Mouse (Mus musculus) CH12.LX (cell line): ENCODE data around the gene Mrm3. TPM values are rescaled to one million over a fixed set of nuclear protein-coding genes. Genes with fewer than 3 reads are reported as not detected.
A peak's percentile ranks its signal among the peaks of the same experiment; 100 is the strongest.

Experiments used
- DNase-seq: peaks from one replicate; pipeline ENCODE4 v3.0.0-alpha.2; 2013; ENCODE audit errors: extremely low read depth
- H3K27ac ChIP-seq: 2 replicates; pipeline ENCODE4 v1.5.1; 2012; ENCODE audit warnings: low read depth, mild to moderate bottlenecking, control low read depth, moderate library complexity; ENCODE audit not compliant: insufficient read depth
- H3K27me3 ChIP-seq: replicated peaks from 2 replicates; pipeline ENCODE3; 2012; ENCODE audit warnings: inconsistent platforms
- H3K36me3 ChIP-seq, 2 experiments: replicated peaks in 1 of 2; 2 replicates each; pipeline versions ENCODE3 to v1.6.1; 2012; ENCODE audit warnings: inconsistent platforms in 1 of 2, low read length in 1 of 2, mild to moderate bottlenecking in 1 of 2, mixed read lengths in 1 of 2, moderate library complexity in 1 of 2; ENCODE audit not compliant: control insufficient read depth in 1 of 2, insufficient read depth in 1 of 2
- H3K4me1 ChIP-seq, 2 experiments: 2 replicates each; pipeline ENCODE4 v1.6.1; 2012; ENCODE audit warnings: inconsistent platforms in 1 of 2, moderate library complexity in 1 of 2; ENCODE audit not compliant: insufficient read depth in 2 of 2, control insufficient read depth in 1 of 2
- H3K4me2 ChIP-seq: 2 replicates; pipeline ENCODE4 v1.6.1; 2012; ENCODE audit warnings: low read depth, mild to moderate bottlenecking, control low read depth; ENCODE audit not compliant: poor library complexity, insufficient read depth, severe bottlenecking
- H3K4me3 ChIP-seq, 3 experiments: fragments of 150-350 bp in 1 of 3; sonication (generic) in 1 of 3; replicated peaks in 1 of 3; 2 replicates each; pipeline versions ENCODE3 to v1.5.1; 2011 to 2012; ENCODE audit warnings: low read depth in 2 of 3, low read length in 2 of 3, mild to moderate bottlenecking in 2 of 3, moderate library complexity in 2 of 3, control low read depth in 1 of 3, improper control_type of control experiment in 1 of 3, inconsistent platforms in 1 of 3, mixed read lengths in 1 of 3; ENCODE audit not compliant: poor library complexity in 1 of 3
- H3K79me2 ChIP-seq: replicated peaks from 2 replicates; pipeline ENCODE4 v1.6.1; 2012; ENCODE audit warnings: mild to moderate bottlenecking, moderate library complexity; ENCODE audit not compliant: control insufficient read depth, poor library complexity, insufficient read depth, severe bottlenecking; ENCODE audit errors: extremely low read depth
- H3K9ac ChIP-seq: 2 replicates; pipeline ENCODE4 v1.6.1; 2012; ENCODE audit warnings: low read depth, mild to moderate bottlenecking, control low read depth, moderate library complexity; ENCODE audit not compliant: insufficient read depth
- H3K9me3 ChIP-seq: replicated peaks from 2 replicates; pipeline ENCODE3; 2012; ENCODE audit warnings: low read length, inconsistent platforms, mixed read lengths
- CTCF ChIP-seq, 2 experiments: IDR thresholded peaks in 1 of 2; conservative IDR thresholded peaks in 1 of 2; 2 replicates each; pipeline ENCODE4 v1.5.1; 2011 to 2012; ENCODE audit warnings: low read depth in 2 of 2, low read length in 2 of 2, improper control_type of control experiment in 1 of 2, inconsistent platforms in 1 of 2, mild to moderate bottlenecking in 1 of 2, moderate library complexity in 1 of 2
- ELF1 ChIP-seq: IDR thresholded peaks from 2 replicates; pipeline ENCODE4 v1.6.1; 2014; ENCODE audit warnings: low read depth, mild to moderate bottlenecking, inconsistent platforms, low read length, improper control_type of control experiment
- MAFK ChIP-seq: IDR thresholded peaks from 2 replicates; pipeline ENCODE4 v1.6.1; 2011; ENCODE audit warnings: low read length, improper control_type of control experiment; ENCODE audit not compliant: insufficient replicate concordance
- MAX ChIP-seq: IDR thresholded peaks from 2 replicates; pipeline ENCODE4 v1.6.1; 2011; ENCODE audit warnings: low read length, improper control_type of control experiment
- MAZ ChIP-seq: IDR thresholded peaks from 2 replicates; pipeline ENCODE4 v1.6.1; 2012; ENCODE audit warnings: low read depth, mild to moderate bottlenecking, inconsistent platforms, low read length, improper control_type of control experiment, moderate library complexity
- PAX5 ChIP-seq: IDR thresholded peaks from 2 replicates; pipeline ENCODE4 v1.6.1; 2012; ENCODE audit warnings: low read length, inconsistent platforms, mixed read lengths
- RAD21 ChIP-seq: IDR thresholded peaks from 2 replicates; pipeline ENCODE4 v1.6.1; 2011; ENCODE audit warnings: low read depth, mild to moderate bottlenecking, low read length, improper control_type of control experiment, moderate library complexity
- SMC3 ChIP-seq: IDR thresholded peaks from 2 replicates; pipeline ENCODE4 v1.6.1; 2011; ENCODE audit warnings: low read depth, low read length, improper control_type of control experiment
- ZNF384 ChIP-seq: IDR thresholded peaks from 2 replicates; pipeline ENCODE4 v1.6.1; 2012; ENCODE audit warnings: low read depth, low read length, improper control_type of control experiment, inconsistent platforms
- dilution Hi-C: fragments of 300-500 bp; cut with MboI; formaldehyde crosslinking; loops from 2 replicates; pipeline ENCODE4 v1.14.3; 2020; ENCODE audit warnings: low sequenced_read_pairs; ENCODE audit not compliant: extremely low pct_unique_long_range_greater_than_20kb, extremely low pct_ligation_motif_present
- in situ Hi-C: fragments of 300-500 bp; cut with MboI; formaldehyde crosslinking; loops from 3 replicates; pipeline ENCODE4 v1.14.3; 2019; ENCODE audit warnings: low sequenced_read_pairs, low pct_ligation_motif_present, low pct_unique_long_range_greater_than_20kb, mixed read lengths
- polyA plus RNA-seq: library from polyadenylated mRNA; unstranded; fragments of >175 nt; gene quantifications from 2 replicates; pipeline ENCODE4 v1.2.1, GENCODE M21; 2012; ENCODE audit warnings: low read depth; ENCODE audit not compliant: insufficient read length
- total RNA-seq, 2 experiments: library from RNA; depleted of rRNA; stranded (reverse); fragments of 300-350 nt in 1 of 2; fragments of >200 nt in 1 of 2; gene quantifications; 2 replicates each; pipeline ENCODE4 v1.2.3; 2012 to 2014

Mrm3 gene
- total and polyA plus RNA-seq, 3 experiments: 35.1 to 41.6 (median 40.2) TPM

GRCm38 (mm10) chr11:76283841-76284240 lies 40.3 kb downstream of the Mrm3 start:
- peaks cover 0 to 19% of the 10 kb centered on the region in 2 experiments; a peak in 2 of 4 replicates for H3K4me1 ChIP-seq

GRCm38 (mm10) chr11:76285431-76286075 lies 42.0 kb downstream of the Mrm3 start:
- Histone ChIP-seq H3K27ac (no peak overlapping the region), H3K9ac (no peak overlapping the region), H3K4me1 (peaks cover 0 to 33% of the 10 kb centered on the region in 2 experiments; a peak in 2 of 4 replicates), H3K4me3 (no peak overlapping the region), H3K27me3 (no peaks in the 10 kb centered on the region), H3K79me2 (no peaks in the 10 kb centered on the region), H3K4me2 (no peak overlapping the region), H3K9me3 (peaks cover 3% of the 10 kb centered on the region), H3K36me3 (no peaks in the 10 kb centered on the region)
- TF ChIP-seq MAZ (no peak), ELF1 (no peak), SMC3 (no peak), PAX5 (no peak), MAFK (no peak)
- dilution Hi-C loops: no loop called here
- in situ Hi-C loops: no loop called here
- no peak for DNase-seq

More at GRCm38 (mm10) chr11:76283841-76284240, 40.3 kb downstream of the Mrm3 start:
- Histone ChIP-seq H3K36me3 (no peaks in the 10 kb centered on the region), H3K4me3 (no peak overlapping the region), H3K27me3 (no peaks in the 10 kb centered on the region), H3K79me2 (no peaks in the 10 kb centered on the region), H3K27ac (no peak overlapping the region), H3K9ac (no peak overlapping the region), H3K4me2 (no peak overlapping the region), H3K9me3 (peaks cover 3% of the 10 kb centered on the region)
- no peak for TF ChIP-seq MAX
- peak; percentile 3 for TF ChIP-seq RAD21
- DNase-seq: no peak
- dilution Hi-C loops: no loop called here
- in situ Hi-C loops: no loop called here

GRCm38 (mm10) chr11:76286534-76287126 lies 43.1 kb downstream of the Mrm3 start:
- peaks cover 3% of the 10 kb centered on the region for H3K9me3 ChIP-seq
- peaks cover 0 to 35% of the 10 kb centered on the region in 2 experiments; a peak in 2 of 4 replicates for H3K4me1 ChIP-seq
- TF ChIP-seq CTCF (conservative IDR thresholded peaks at IDR 0.05 in 1 of 2, IDR thresholded peaks at IDR 0.05 in 1 of 2; ENCODE audit: low read depth in 2 of 2, low read length in 2 of 2) (no peak), ZNF384 (no peak)
- H3K4me3 ChIP-seq: no peak overlapping the region
- no peaks in the 10 kb centered on the region for H3K36me3 ChIP-seq
- no peaks in the 10 kb centered on the region for H3K79me2 ChIP-seq
- H3K4me2 ChIP-seq: no peak overlapping the region
- dilution Hi-C loops: no loop called here
- H3K27ac ChIP-seq: no peak overlapping the region
- H3K9ac ChIP-seq: no peak overlapping the region
- DNase-seq: no peak
- in situ Hi-C loops: no loop called here
- no peaks in the 10 kb centered on the region for H3K27me3 ChIP-seq
